Mouse (Mus musculus) lung, postnatal 0 days (tissue): ENCODE measurements at regions not wholly inside any gene's neighbourhood (a gene's known extent, or its start where the extent isn't known, plus 50 kb on each side); places are given as distances from the start of the nearest gene placed in this dataset.

ENCODE experiments used
- CTCF ChIP-seq: IDR thresholded peaks from 2 replicates; pipeline ENCODE4 v1.5.1; 2016; ENCODE audit warnings: antibody characterized with exemption, mild to moderate bottlenecking
- EP300 ChIP-seq: IDR thresholded peaks from 2 replicates; pipeline ENCODE4 v1.6.1; 2016; ENCODE audit warnings: antibody characterized with exemption, mild to moderate bottlenecking, control low read depth

GRCm38 (mm10) chr3:131913534-131913933, 171.6 kb upstream of the Dkk2 start:
- TF ChIP-seq CTCF = no peak
- no peak for TF ChIP-seq EP300
